Comparison of ENCODE assay signal across 16 mouse cellular contexts in genomic region chr3:44715463-44715862, GRCm38 (mm10).
"Had no signal": no experiment of that assay in that cellular context is flagged by ENCODE, and none has a peak within 500 bp of the region (broad histone marks: within the 10 kb centered on the region; RNA-seq: fewer than 3 reads in every experiment).

No protein-coding gene starts in this region.

- H3K9ac ChIP-seq: neural tube, embryonic 12.5 days; neural tube, embryonic 13.5 days; neural tube, embryonic 15.5 days; stomach, embryonic 15.5 days had no signal

- DNase-seq: retina, postnatal 1 day; right cerebral cortex, postnatal 14 days; right cerebral cortex, postnatal 25 days; right cerebral cortex, postnatal 4 days; spleen, adult 18-20 months; thymus, adult 18-20 months; thymus, adult 2 months; thymus, postnatal 14 days; thymus, postnatal 25 days; thymus, postnatal 36 days; thymus, postnatal 4 days had no signal

- H3K9me3 ChIP-seq: neural tube, embryonic 12.5 days; neural tube, embryonic 13.5 days; neural tube, embryonic 15.5 days; stomach, embryonic 15.5 days had no signal

- H3K4me2 ChIP-seq: neural tube, embryonic 12.5 days; neural tube, embryonic 13.5 days; neural tube, embryonic 15.5 days; stomach, embryonic 15.5 days had no signal

- H3K27ac ChIP-seq: neural tube, embryonic 12.5 days; neural tube, embryonic 13.5 days; neural tube, embryonic 15.5 days; stomach, embryonic 15.5 days; stomach, postnatal 0 days had no signal

- H3K4me1 ChIP-seq: neural tube, embryonic 12.5 days; neural tube, embryonic 13.5 days; neural tube, embryonic 15.5 days; stomach, embryonic 15.5 days had no signal

- H3K36me3 ChIP-seq: neural tube, embryonic 12.5 days; neural tube, embryonic 13.5 days; neural tube, embryonic 15.5 days; stomach, embryonic 15.5 days had no signal

- H3K27me3 ChIP-seq: neural tube, embryonic 12.5 days; neural tube, embryonic 13.5 days; neural tube, embryonic 15.5 days; stomach, embryonic 15.5 days had no signal

- H3K4me3 ChIP-seq: neural tube, embryonic 12.5 days; neural tube, embryonic 13.5 days; neural tube, embryonic 15.5 days; stomach, embryonic 15.5 days had no signal
